Mouse (Mus musculus): ENCODE data around the gene Zfp451. TPM values are rescaled to one million over a fixed set of nuclear protein-coding genes. Genes with fewer than 3 reads are reported as not detected.
A peak's percentile ranks its signal among the peaks of the same experiment; 100 is the strongest.
"Not testable (repeated sequence)": the region's sequence is repeated elsewhere in the genome, so short reads cannot be mapped to it uniquely, and the experiment has no call there.

Zfp451 gene
- polyA plus RNA-seq (2015; fragmentation: Nextera tagmentation; extraction: Ambion mirVana), result 46.8 and 47.4 TPM in 2 replicates

GRCm38 (mm10) chr1:33813868-33814794, at the start of gene Zfp451:
Zfp451 (minus strand) TSS chr1:33814595.
- H3K4me1 ChIP-seq (replicated peaks), result peaks cover 25% of the 10 kb centered on the region
- H3K4me3 ChIP-seq (replicated peaks), result peak within 1 kb of the TSS; percentile 90
- H3K9ac ChIP-seq (replicated peaks), result peak within 1 kb of the TSS; percentile 94
- no peaks in the 10 kb centered on the region for H3K9me3 ChIP-seq
- peak within 1 kb of the TSS; percentile 97 for H3K27ac ChIP-seq
- ATAC-seq, result peak; percentile 98
- under 1% methylated on average over 84 of the region's 85 CpGs for WGBS
- no peaks in the 10 kb centered on the region for H3K27me3 ChIP-seq
- peaks cover 29% of the 10 kb centered on the region for H3K36me3 ChIP-seq
- peak within 1 kb of the TSS; percentile 75 for H3K4me2 ChIP-seq (replicated peaks)

- Histone ChIP-seq H3K4me3 (replicated peaks) (no peak overlapping the region), H3K9ac (replicated peaks) (no peak overlapping the region), H3K4me1 (replicated peaks) (no peaks in the 10 kb centered on the region), H3K27me3 (no peaks in the 10 kb centered on the region), H3K27ac (no peak overlapping the region), H3K9me3 (no peaks in the 10 kb centered on the region), H3K36me3 (no peaks in the 10 kb centered on the region), H3K4me2 (replicated peaks) (no peak overlapping the region)
- 100% methylated on average over 2 of the region's 2 CpGs for WGBS
- ATAC-seq, result no peak
Observed at GRCm38 (mm10) chr1:33846807-33847206, 32.4 kb upstream of the Zfp451 start.

GRCm38 (mm10) chr1:33843823-33844222, 29.4 kb upstream of the Zfp451 start:
- no peaks in the 10 kb centered on the region for H3K27me3 ChIP-seq
- H3K27ac ChIP-seq, result no peak overlapping the region
- no peaks in the 10 kb centered on the region for H3K4me1 ChIP-seq (replicated peaks)
- H3K9me3 ChIP-seq, result no peaks in the 10 kb centered on the region
- no peak overlapping the region for H3K4me3 ChIP-seq (replicated peaks)
- 79% methylated on average over 6 of the region's 6 CpGs for WGBS
- no peaks in the 10 kb centered on the region for H3K36me3 ChIP-seq
- no peak overlapping the region for H3K9ac ChIP-seq (replicated peaks)
- ATAC-seq, result no peak
- no peak overlapping the region for H3K4me2 ChIP-seq (replicated peaks)

DNA sequence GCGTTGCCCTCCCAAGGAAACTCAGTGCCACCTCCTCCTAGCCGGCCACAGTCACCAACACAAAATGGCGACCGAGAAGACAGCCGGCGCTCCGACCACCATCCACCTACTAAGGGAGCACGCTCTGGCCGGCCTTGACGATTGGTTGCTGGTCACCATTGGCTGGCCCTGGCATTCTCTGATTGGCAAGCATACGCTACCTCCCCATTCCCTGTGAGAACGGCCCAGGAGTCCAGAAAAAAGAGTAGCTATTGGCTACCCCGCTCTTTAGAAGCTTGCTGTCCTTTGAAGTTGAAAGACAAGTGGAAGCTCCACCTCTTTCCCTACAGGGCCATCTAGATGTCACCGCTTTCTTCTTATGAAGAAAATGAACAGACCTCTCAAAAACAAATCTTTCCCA, 24.6 kb upstream of the Zfp451 start:
- 94% methylated on average over 14 of the region's 14 CpGs for WGBS
- H3K4me3 ChIP-seq (replicated peaks); H3K27ac ChIP-seq; H3K36me3 ChIP-seq; H3K9me3 ChIP-seq; H3K4me2 ChIP-seq (replicated peaks); H3K27me3 ChIP-seq; ATAC-seq; H3K9ac ChIP-seq (replicated peaks); H3K4me1 ChIP-seq (replicated peaks): not testable (repeated sequence)

DNA sequence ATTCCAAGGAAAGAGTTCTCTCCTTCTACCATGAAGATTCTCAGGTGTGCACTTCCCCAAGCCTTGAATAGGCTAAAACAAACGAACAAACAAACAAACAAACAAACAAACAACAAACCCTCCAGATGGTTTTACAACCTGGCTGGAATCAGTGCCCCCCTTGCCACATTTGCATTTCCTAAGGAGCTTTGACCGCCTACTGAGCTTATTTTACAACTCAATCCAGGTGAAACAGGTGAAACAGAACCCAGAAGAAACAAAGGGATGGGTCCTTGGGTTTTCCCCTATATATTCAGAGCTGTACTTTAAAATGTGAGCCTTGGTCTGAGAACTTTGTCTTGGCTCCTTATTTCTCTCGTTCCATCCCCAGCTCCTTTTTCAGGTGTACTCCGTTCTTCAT, 16.2 kb upstream of the Zfp451 start:
- Histone ChIP-seq H3K4me2 (replicated peaks) (no peak overlapping the region), H3K9ac (replicated peaks) (no peak overlapping the region), H3K27ac (no peak overlapping the region), H3K4me1 (replicated peaks) (no peaks in the 10 kb centered on the region), H3K27me3 (no peaks in the 10 kb centered on the region), H3K36me3 (no peaks in the 10 kb centered on the region), H3K4me3 (replicated peaks) (no peak overlapping the region), H3K9me3 (no peaks in the 10 kb centered on the region)
- WGBS, result 72% methylated on average over 4 of the region's 4 CpGs
- ATAC-seq, result no peak

GRCm38 (mm10) chr1:33817931-33818330, 3.5 kb upstream of the Zfp451 start:
- H3K27me3 ChIP-seq, result no peaks in the 10 kb centered on the region
- no peak overlapping the region for H3K9ac ChIP-seq (replicated peaks)
- 77% methylated on average over 2 of the region's 2 CpGs for WGBS
- H3K9me3 ChIP-seq, result no peaks in the 10 kb centered on the region
- H3K4me3 ChIP-seq (replicated peaks), result no peak overlapping the region
- no peak for ATAC-seq
- H3K27ac ChIP-seq, result no peak overlapping the region
- 0 out of 2 replicates have a peak, but pooled peaks cover 1% of the 10 kb centered on the region for H3K36me3 ChIP-seq
- H3K4me1 ChIP-seq (replicated peaks), result peaks cover 9% of the 10 kb centered on the region
- H3K4me2 ChIP-seq (replicated peaks), result no peak overlapping the region

GRCm38 (mm10) chr1:33813495-33813867, 914 bp downstream of the Zfp451 start:
- H3K4me1 ChIP-seq (replicated peaks), result peaks cover 25% of the 10 kb centered on the region
- no peaks in the 10 kb centered on the region for H3K9me3 ChIP-seq
- peak; percentile 12; the same call in 1 of the 2 replicates for ATAC-seq
- H3K9ac ChIP-seq (replicated peaks), result peak overlapping the region; percentile 94
- H3K27ac ChIP-seq, result peak overlapping the region; percentile 97
- peaks cover 34% of the 10 kb centered on the region for H3K36me3 ChIP-seq
- H3K4me2 ChIP-seq (replicated peaks), result peak overlapping the region; percentile 75
- H3K27me3 ChIP-seq, result no peaks in the 10 kb centered on the region
- WGBS, result 8% methylated on average over 11 of the region's 11 CpGs
- peak overlapping the region; percentile 90 for H3K4me3 ChIP-seq (replicated peaks)

DNA sequence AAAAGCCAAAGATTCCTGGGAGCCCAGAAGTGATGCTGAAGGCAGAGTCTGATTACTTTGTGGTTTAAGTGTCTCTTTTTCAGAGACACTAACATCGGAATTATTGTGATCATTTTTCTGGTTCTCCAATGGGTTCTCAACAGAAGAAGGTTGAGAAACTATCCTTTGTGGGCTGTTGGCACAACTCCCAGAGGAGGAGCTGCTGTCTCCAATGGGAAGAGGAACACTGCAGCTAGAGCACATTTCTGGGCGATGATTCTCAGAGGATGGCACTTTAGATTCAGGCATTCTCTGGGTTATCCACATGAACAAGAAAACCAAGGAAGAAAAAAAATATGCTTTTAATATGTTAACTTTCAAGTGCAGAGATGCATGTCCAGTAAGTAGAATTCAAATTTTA, 11.1 kb downstream of the Zfp451 start:
- no peak for ATAC-seq
- Histone ChIP-seq H3K27me3 (no peaks in the 10 kb centered on the region), H3K36me3 (peaks cover 70% of the 10 kb centered on the region), H3K9ac (replicated peaks) (no peak overlapping the region), H3K4me3 (replicated peaks) (no peak overlapping the region), H3K4me2 (replicated peaks) (no peak overlapping the region), H3K9me3 (no peaks in the 10 kb centered on the region), H3K27ac (no peak overlapping the region), H3K4me1 (replicated peaks) (no peaks in the 10 kb centered on the region)
- 97% methylated on average over 2 of the region's 2 CpGs for WGBS

- H3K4me1 ChIP-seq (replicated peaks), result no peaks in the 10 kb centered on the region
- H3K27me3 ChIP-seq, result no peaks in the 10 kb centered on the region
- 90% methylated on average over 3 of the region's 3 CpGs for WGBS
- H3K27ac ChIP-seq, result no peak overlapping the region
- no peak overlapping the region for H3K4me2 ChIP-seq (replicated peaks)
- H3K9me3 ChIP-seq, result no peaks in the 10 kb centered on the region
- H3K9ac ChIP-seq (replicated peaks), result no peak overlapping the region
- peaks cover 59% of the 10 kb centered on the region for H3K36me3 ChIP-seq
- ATAC-seq, result no peak
- H3K4me3 ChIP-seq (replicated peaks), result no peak overlapping the region
Observed at GRCm38 (mm10) chr1:33799620-33800019, 14.8 kb downstream of the Zfp451 start.

GRCm38 (mm10) chr1:33788493-33788892, 25.9 kb downstream of the Zfp451 start:
- H3K4me3 ChIP-seq (replicated peaks), result no peak overlapping the region
- no peaks in the 10 kb centered on the region for H3K4me1 ChIP-seq (replicated peaks)
- H3K9ac ChIP-seq (replicated peaks), result no peak overlapping the region
- H3K9me3 ChIP-seq, result no peaks in the 10 kb centered on the region
- no peak overlapping the region for H3K27ac ChIP-seq
- no peak for ATAC-seq
- H3K4me2 ChIP-seq (replicated peaks), result no peak overlapping the region
- H3K27me3 ChIP-seq, result no peaks in the 10 kb centered on the region
- H3K36me3 ChIP-seq, result peaks cover 6% of the 10 kb centered on the region
- WGBS, result 64% methylated on average over 3 of the region's 3 CpGs

GRCm38 (mm10) chr1:33788072-33788471, 26.3 kb downstream of the Zfp451 start:
- 88% methylated on average over 5 of the region's 5 CpGs for WGBS

GRCm38 (mm10) chr1:33784561-33784960, 29.8 kb downstream of the Zfp451 start:
- H3K27me3 ChIP-seq, result no peaks in the 10 kb centered on the region
- H3K4me3 ChIP-seq (replicated peaks), result no peak overlapping the region
- peaks cover 21% of the 10 kb centered on the region for H3K36me3 ChIP-seq
- no peaks in the 10 kb centered on the region for H3K9me3 ChIP-seq
- no peaks in the 10 kb centered on the region for H3K4me1 ChIP-seq (replicated peaks)
- H3K4me2 ChIP-seq (replicated peaks), result no peak overlapping the region
- H3K27ac ChIP-seq, result no peak overlapping the region
- ATAC-seq, result no peak
- WGBS, result over 99% methylated on average over 5 of the region's 5 CpGs
- no peak overlapping the region for H3K9ac ChIP-seq (replicated peaks)

More at GRCm38 (mm10) chr1:33788072-33788471, 26.3 kb downstream of the Zfp451 start:
- Histone ChIP-seq H3K4me3 (replicated peaks) (no peak overlapping the region), H3K27me3 (no peaks in the 10 kb centered on the region), H3K9me3 (no peaks in the 10 kb centered on the region), H3K27ac (peak overlapping the region; percentile 19; the same call in 1 of the 2 replicates), H3K4me1 (replicated peaks) (no peaks in the 10 kb centered on the region), H3K36me3 (peaks cover 8% of the 10 kb centered on the region), H3K4me2 (replicated peaks) (no peak overlapping the region), H3K9ac (replicated peaks) (no peak overlapping the region)
- ATAC-seq, result no peak

Data from midbrain, embryonic 13.5 days (tissue).